Mouse (Mus musculus): ENCODE results near the gene Rai2.

Rai2 gene

GRCm38 (mm10) chrX:161716865-161717763 lies at the start of gene Rai2:
Gene Rai2 (plus strand): TSS chrX:161717069.
- DNase-seq (ENCODE audit: low spot score in 2 of 2), result peak; percentile 20 to 40

GRCm38 (mm10) chrX:161689336-161689735 lies 27.5 kb upstream of the Rai2 start:
- no peak for DNase-seq (ENCODE audit: low spot score in 2 of 2)

- no peak for DNase-seq (ENCODE audit: low spot score in 2 of 2)
These were observed 385 bp upstream of the Rai2 start for GRCm38 (mm10) chrX:161716503-161716864.

- peak in 1 of 2 experiments; percentile 27 for DNase-seq (ENCODE audit: low spot score in 2 of 2)
These were observed 1.0 kb downstream of the Rai2 start for GRCm38 (mm10) chrX:161717764-161718382.

GRCm38 (mm10) chrX:161718548-161718947 lies 1.7 kb downstream of the Rai2 start:
- DNase-seq (ENCODE audit: low spot score in 2 of 2), result no peak

GRCm38 (mm10) chrX:161721082-161721481 lies 4.2 kb downstream of the Rai2 start:
- no peak for DNase-seq (ENCODE audit: low spot score in 2 of 2)

- no peak for DNase-seq (ENCODE audit: low spot score in 2 of 2)
These were observed 6.5 kb downstream of the Rai2 start for GRCm38 (mm10) chrX:161723391-161723808.

GRCm38 (mm10) chrX:161726257-161726656 lies 9.4 kb downstream of the Rai2 start:
- DNase-seq (ENCODE audit: low spot score in 2 of 2), result no peak

GRCm38 (mm10) chrX:161728507-161728906 lies 11.6 kb downstream of the Rai2 start:
- DNase-seq (ENCODE audit: low spot score in 2 of 2), result no peak

- no peak for DNase-seq (ENCODE audit: low spot score in 2 of 2)
These were observed 13.2 kb downstream of the Rai2 start for GRCm38 (mm10) chrX:161730026-161730425.

GRCm38 (mm10) chrX:161731859-161732258 lies 15.0 kb downstream of the Rai2 start:
- DNase-seq (ENCODE audit: low spot score in 2 of 2), result no peak

- DNase-seq (ENCODE audit: low spot score in 2 of 2), result no peak
These were observed 16.9 kb downstream of the Rai2 start for GRCm38 (mm10) chrX:161733581-161734309.

GRCm38 (mm10) chrX:161734310-161734676 lies 17.4 kb downstream of the Rai2 start:
- no peak for DNase-seq (ENCODE audit: low spot score in 2 of 2)

- no peak for DNase-seq (ENCODE audit: low spot score in 2 of 2)
These were observed 22.5 kb downstream of the Rai2 start for GRCm38 (mm10) chrX:161739374-161739773.

- DNase-seq (ENCODE audit: low spot score in 2 of 2), result no peak
These were observed 26.2 kb downstream of the Rai2 start for GRCm38 (mm10) chrX:161743080-161743479.

GRCm38 (mm10) chrX:161745296-161745695 lies 28.4 kb downstream of the Rai2 start:
- no peak for DNase-seq (ENCODE audit: low spot score in 2 of 2)

- no peak for DNase-seq (ENCODE audit: low spot score in 2 of 2)
These were observed 30.5 kb downstream of the Rai2 start for GRCm38 (mm10) chrX:161747337-161747736.

- no peak for DNase-seq (ENCODE audit: low spot score in 2 of 2)
These were observed 36.6 kb downstream of the Rai2 start for GRCm38 (mm10) chrX:161753514-161753913.

- DNase-seq (ENCODE audit: low spot score in 2 of 2), result peak in 1 of 2 experiments; percentile 12
These were observed 59.6 kb downstream of the Rai2 start for GRCm38 (mm10) chrX:161776321-161776962.

- peak in 1 of 2 experiments; percentile 8 for DNase-seq (ENCODE audit: low spot score in 2 of 2)
These were observed 63.6 kb downstream of the Rai2 start for GRCm38 (mm10) chrX:161780321-161781034.

GRCm38 (mm10) chrX:161790182-161790581 lies 73.3 kb downstream of the Rai2 start:
- DNase-seq (ENCODE audit: low spot score in 2 of 2), result peak in 1 of 2 experiments; percentile 34

Data from cerebellum, postnatal 4 days (tissue).